Mouse (Mus musculus) kidney, embryonic 16.5 days (tissue): Measurements from ENCODE around the gene Lsm2. TPM values are rescaled to one million over a fixed set of nuclear protein-coding genes. Genes with fewer than 3 reads are reported as not detected.
"Not testable (repeated sequence)": the region's sequence is repeated elsewhere in the genome, so short reads cannot be mapped to it uniquely, and the experiment has no call there.

Source experiments
- ATAC-seq: fragments of 200-750 bp; cut with Nextera tagmentation; 2 replicates; pipeline ENCODE4 v1.8.0; 2017; ENCODE audit warnings: moderate TSS enrichment; ENCODE audit not compliant: low FRiP score, low TSS enrichment
- H3K27ac ChIP-seq: fragments of 300-500 bp; sonication (generic); 2 replicates; pipeline ENCODE4 v1.5.1; 2014; ENCODE audit warnings: low read length
- H3K27me3 ChIP-seq: fragments of 300-500 bp; sonication (generic); 2 replicates; pipeline ENCODE4 v1.6.1; 2014; ENCODE audit warnings: low read length, control low read depth, mixed read lengths; ENCODE audit not compliant: insufficient read depth
- H3K36me3 ChIP-seq: fragments of 300-500 bp; sonication (generic); 2 replicates; pipeline ENCODE4 v1.6.1; 2014; ENCODE audit warnings: low read length, control low read depth, mixed read lengths; ENCODE audit not compliant: insufficient read depth
- H3K4me1 ChIP-seq: fragments of 300-500 bp; sonication (generic); 2 replicates; pipeline ENCODE4 v1.6.1; 2014; ENCODE audit warnings: low read length, control low read depth, mixed read lengths; ENCODE audit not compliant: insufficient read depth
- H3K4me2 ChIP-seq: fragments of 300-500 bp; sonication (generic); replicated peaks from 2 replicates; pipeline ENCODE4 v1.6.1; 2014; ENCODE audit warnings: low read depth, low read length
- H3K4me3 ChIP-seq: fragments of 300-500 bp; sonication (generic); 2 replicates; pipeline ENCODE4 v1.5.1; 2014; ENCODE audit warnings: mild to moderate bottlenecking, low read length
- H3K9ac ChIP-seq: fragments of 300-500 bp; sonication (generic); replicated peaks from 2 replicates; pipeline ENCODE4 v1.6.1; 2014; ENCODE audit warnings: low read length
- H3K9me3 ChIP-seq: fragments of 300-500 bp; sonication (generic); 2 replicates; pipeline ENCODE4 v1.6.1; 2016; ENCODE audit warnings: low read length, control low read depth
- WGBS: fragments of 180-500 bp; shearing (Covaris S2); extraction: QIAGEN DNeasy Blood & Tissue Kit; methylation state at CpG from one replicate; pipeline ENCODE4 v1.1.7; 2014; 5-methylcytosine and 5-hydroxymethylcytosine counted together
- polyA plus RNA-seq: library from polyadenylated mRNA; unstranded; fragments of >200 nt; fragmentation: Nextera tagmentation; extraction: Ambion mirVana; gene quantifications from 2 replicates; pipeline ENCODE4 v1.2.1, GENCODE M21; 2015

Gene Lsm2
- polyA plus RNA-seq, 1 experiment from 2014 or later = 206 TPM

DNA sequence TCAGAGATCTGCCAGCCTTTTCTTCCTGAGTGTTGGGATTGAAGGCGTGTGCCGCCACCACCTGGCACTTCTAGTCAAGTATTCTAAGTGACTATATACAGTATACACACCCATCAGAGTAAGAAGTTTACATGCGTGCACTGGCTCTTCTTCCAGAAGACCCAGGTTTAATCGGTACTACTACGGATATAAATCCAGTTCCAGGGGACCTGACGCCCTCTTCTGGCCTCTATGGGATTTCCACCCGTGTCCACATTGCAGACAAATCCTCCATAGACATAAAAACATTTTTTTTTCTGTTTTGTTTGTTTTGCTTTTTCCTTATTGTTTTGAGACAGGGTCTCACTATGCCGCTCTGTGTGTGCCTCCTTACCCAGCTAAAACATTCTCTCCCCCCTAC is 34.1 kb upstream of the Lsm2 start:
- Histone ChIP-seq H3K9me3 (no peaks in the 10 kb centered on the region), H3K4me1 (peaks cover 9% of the 10 kb centered on the region), H3K36me3 (peaks cover 21% of the 10 kb centered on the region), H3K9ac (no peak overlapping the region), H3K4me3 (no peak overlapping the region), H3K27ac (no peak overlapping the region; the same call in 1 of the 2 replicates), H3K27me3 (no peaks in the 10 kb centered on the region), H3K4me2 (no peak overlapping the region)
- no peak for ATAC-seq
- 23% methylated on average over 8 of the region's 8 CpGs for WGBS

DNA sequence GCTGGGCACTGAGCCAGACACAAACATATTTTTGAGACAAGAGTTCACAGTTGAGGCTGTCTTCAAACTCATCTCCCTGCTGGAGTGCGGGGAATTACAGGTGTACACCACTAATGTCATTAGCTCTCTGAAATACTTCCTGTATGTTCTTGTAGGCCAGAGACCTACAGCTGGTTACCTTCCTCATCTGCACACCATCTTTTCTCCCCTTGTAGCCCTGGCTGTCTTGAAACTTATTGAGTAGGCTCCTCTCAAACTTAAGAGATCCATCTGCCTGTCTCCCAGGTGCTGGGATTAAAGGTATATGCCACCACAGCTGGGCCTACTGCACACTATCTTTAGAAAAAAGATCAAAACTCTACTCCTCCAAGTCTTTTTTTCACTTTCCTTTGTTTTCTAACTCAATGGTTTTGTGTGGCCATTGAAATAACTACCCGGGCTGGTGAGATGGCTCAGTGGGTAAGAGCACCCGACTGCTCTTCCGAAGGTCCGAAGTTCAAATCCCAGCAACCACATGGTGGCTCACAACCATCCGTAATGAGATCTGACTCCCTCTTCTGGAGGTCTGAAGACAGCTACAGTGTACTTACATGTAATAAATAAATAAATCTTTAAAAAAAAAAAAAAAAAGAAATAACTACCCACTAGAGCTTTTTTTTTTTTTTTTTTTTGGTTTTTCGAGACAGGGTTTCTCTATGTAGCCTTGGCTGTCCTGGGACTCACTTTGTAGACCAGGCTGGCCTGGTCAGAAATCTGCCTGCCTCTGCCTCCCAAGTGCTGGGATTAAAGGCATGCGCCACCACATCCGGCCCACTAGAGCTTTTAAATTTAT is 32.7 kb upstream of the Lsm2 start:
- H3K4me2 ChIP-seq, H3K4me3 ChIP-seq, H3K27me3 ChIP-seq, ATAC-seq, H3K4me1 ChIP-seq, H3K9ac ChIP-seq, H3K9me3 ChIP-seq: not testable (repeated sequence)
- Histone ChIP-seq H3K27ac (peak overlapping the region; percentile 69), H3K36me3 (peaks cover 21% of the 10 kb centered on the region)
- 57% methylated on average over 9 of the region's 9 CpGs for WGBS

DNA sequence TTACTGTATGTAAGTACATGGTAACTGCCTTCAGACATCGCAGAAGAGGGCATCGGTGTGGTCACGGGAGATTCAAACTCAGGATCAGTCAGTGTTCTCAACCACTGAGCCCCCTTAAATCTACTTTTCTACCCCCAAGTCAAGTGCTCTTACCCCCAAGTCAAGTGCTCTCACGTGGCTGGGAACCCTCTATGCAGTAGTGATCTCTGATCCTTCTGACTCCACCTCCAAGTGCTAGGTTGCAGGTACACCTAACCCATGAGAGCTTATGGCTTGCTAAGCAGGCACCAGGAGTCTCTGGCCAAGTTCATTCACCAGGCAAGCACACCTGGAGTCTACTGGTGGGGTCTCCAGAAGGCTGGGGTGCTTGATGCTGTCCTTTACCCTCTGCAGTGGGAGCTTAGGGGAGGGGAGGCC is 32.1 kb upstream of the Lsm2 start:
- Histone ChIP-seq H3K9ac (0 out of 2 replicates have a peak overlapping the region, but pooled peaks have one; percentile 15), H3K4me2 (no peak overlapping the region), H3K9me3 (no peaks in the 10 kb centered on the region), H3K27ac (no peak overlapping the region), H3K4me1 (peaks cover 9% of the 10 kb centered on the region), H3K27me3 (no peaks in the 10 kb centered on the region), H3K4me3 (no peak overlapping the region), H3K36me3 (peaks cover 21% of the 10 kb centered on the region)
- WGBS = 46% methylated on average over 4 of the region's 4 CpGs
- 0 out of 2 replicates have a peak, but pooled peaks have one; percentile 12 for ATAC-seq

DNA sequence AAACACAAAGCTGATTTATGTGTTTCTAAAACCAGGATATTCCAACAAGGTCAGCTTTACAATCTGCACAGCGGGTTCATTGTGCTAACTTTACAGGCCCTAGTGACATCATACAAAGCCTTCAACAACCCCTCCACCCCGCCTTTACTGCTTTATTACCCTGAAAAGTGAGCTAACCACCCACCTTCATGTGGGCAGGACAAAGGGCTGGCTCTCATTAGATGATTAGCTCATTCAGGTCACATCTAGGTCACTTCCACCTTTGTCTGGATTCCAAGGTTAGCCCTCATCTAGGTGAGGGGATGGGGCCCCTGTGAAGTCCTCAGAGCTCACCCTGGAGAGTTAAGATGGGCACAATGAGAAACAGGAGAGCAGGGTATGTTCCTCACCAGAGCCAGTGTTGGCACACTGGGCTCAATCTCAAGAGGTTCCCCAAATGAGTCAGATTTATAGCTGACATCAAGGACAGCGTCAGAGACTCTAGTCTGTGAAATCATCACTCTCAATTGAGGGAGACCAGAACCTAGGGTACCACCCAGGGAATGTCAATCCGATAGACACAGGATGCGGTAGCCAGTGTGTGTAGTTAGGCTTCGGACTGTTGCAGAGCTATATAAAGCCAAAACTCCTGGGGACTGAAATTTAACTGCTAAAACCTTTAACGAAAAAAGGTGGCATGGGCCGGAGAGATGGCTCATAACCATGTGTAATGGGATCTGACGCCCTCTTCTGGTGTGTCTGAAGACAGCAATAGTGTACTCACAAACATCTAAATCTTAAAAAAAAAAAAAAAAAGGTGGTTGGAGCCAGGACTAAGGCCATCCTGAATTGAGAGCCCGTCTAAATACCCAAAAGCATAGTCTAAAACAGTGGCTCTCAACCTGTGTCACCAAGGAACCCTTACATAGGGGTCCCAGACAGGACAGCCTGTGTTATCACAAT is 30.9 kb upstream of the Lsm2 start:
- Histone ChIP-seq H3K36me3 (peaks cover 21% of the 10 kb centered on the region), H3K4me2 (peak overlapping the region; percentile 71), H3K9ac (peak overlapping the region; percentile 96), H3K27ac (peak overlapping the region; percentile 89), H3K4me1 (peaks cover 9% of the 10 kb centered on the region), H3K27me3 (no peaks in the 10 kb centered on the region), H3K9me3 (no peaks in the 10 kb centered on the region), H3K4me3 (peak overlapping the region; percentile 88)
- ATAC-seq = no peak
- 16% methylated on average over 10 of the region's 10 CpGs for WGBS

DNA sequence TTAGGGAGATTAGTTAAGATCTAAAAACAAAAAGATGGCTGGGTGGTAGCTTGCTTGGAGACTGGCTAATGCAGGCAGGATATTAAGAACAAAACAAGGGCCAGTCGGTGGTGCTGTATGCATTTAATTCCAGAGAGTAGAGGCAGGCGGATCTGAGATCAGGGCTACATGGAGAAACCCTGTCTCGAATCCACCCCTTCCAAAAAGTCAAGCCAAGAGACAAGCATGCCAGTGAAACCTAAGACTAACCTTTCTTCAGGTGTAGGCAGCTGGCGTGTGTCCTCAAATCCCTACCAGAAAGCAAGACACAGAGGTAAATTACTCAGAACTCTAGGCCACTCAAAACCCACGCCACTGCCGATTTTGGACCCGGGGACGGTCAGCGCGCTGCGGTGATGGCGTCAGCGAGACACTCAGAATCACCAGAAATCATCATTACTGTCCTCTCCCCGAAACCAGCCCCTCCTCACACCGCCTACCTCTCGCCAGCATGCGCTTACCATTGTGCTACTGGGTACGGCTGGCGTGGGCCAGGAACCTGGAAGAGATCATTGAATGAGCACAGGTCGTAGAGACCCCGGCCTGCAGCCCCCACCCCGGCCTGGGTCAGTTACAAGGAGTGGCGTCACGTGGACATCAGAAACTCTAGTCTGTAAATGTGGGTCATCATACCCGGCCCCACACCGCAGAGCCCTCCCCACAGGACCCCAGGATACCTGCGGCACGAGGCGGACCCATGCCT is 29.9 kb upstream of the Lsm2 start:
- H3K4me3 ChIP-seq = peak overlapping the region; percentile 88
- peaks cover 9% of the 10 kb centered on the region for H3K4me1 ChIP-seq
- under 1% methylated on average over 29 of the region's 29 CpGs for WGBS
- H3K9me3 ChIP-seq = no peaks in the 10 kb centered on the region
- H3K36me3 ChIP-seq = peaks cover 21% of the 10 kb centered on the region
- peak; percentile 24; the same call in 1 of the 2 replicates for ATAC-seq
- H3K4me2 ChIP-seq = peak overlapping the region; percentile 71
- no peaks in the 10 kb centered on the region for H3K27me3 ChIP-seq
- H3K27ac ChIP-seq = peak overlapping the region; percentile 89
- H3K9ac ChIP-seq = peak overlapping the region; percentile 96

DNA sequence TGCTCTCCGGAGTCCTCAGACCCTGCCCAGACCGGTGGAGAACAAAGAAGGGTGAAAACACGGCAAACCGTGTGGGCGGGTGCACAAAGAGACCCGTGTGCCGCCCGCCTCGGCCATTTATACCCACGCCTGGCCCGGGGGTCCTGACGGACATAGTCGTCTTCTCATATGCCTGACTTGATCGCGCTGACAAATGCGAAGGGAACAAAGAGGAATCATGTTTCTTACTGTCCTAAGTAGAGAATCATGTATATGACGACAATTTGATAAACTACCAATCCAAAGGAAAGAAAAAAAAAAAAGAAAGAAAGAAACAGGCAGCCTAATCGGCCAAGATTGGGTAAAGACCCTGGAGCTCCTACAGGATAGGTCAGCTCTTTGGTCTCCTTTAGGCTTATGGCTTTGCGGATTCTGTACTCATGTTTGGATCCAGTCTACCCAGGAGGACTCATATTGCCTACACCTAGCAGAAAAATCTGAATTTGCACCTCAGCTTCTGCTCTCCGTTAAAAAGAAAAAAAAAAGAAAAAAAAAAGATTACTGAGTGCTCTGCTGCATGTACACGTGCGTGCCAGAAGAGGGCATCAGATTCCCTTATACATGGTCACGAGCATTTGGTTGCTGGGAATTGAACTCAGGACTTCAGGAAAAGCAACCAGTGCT is 29.2 kb upstream of the Lsm2 start:
- peaks cover 9% of the 10 kb centered on the region for H3K4me1 ChIP-seq
- 1% methylated on average over 23 of the region's 23 CpGs for WGBS
- peak overlapping the region; percentile 89 for H3K27ac ChIP-seq
- H3K9ac ChIP-seq = peak overlapping the region; percentile 96
- peaks cover 21% of the 10 kb centered on the region for H3K36me3 ChIP-seq
- no peaks in the 10 kb centered on the region for H3K9me3 ChIP-seq
- H3K4me3 ChIP-seq = peak overlapping the region; percentile 88
- ATAC-seq = peak; percentile 80
- no peaks in the 10 kb centered on the region for H3K27me3 ChIP-seq
- H3K4me2 ChIP-seq = peak overlapping the region; percentile 71

DNA sequence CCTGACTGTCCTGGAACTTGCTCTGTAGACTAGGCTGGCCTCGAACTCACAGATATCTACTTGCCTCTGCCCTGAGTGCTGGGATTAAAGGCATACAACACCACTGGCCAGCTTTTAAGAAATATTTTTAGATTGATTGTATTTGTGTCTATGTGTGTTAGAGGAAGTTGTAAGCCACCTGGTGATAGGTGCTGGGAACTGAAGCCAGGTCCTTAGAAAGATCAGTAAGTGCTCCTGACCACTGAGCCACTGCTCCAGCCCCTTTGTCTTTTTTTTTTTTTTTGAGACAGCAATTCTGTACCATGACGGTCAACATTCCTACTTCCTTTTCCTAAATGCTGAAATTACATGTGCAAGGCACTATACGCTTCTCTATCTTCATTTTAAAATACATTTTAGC is 28.4 kb upstream of the Lsm2 start:
- peaks cover 21% of the 10 kb centered on the region for H3K36me3 ChIP-seq
- H3K4me2 ChIP-seq = peak overlapping the region; percentile 71; the same call in 1 of the 2 replicates
- ATAC-seq = no peak
- no peak overlapping the region; the same call in 1 of the 2 replicates for H3K9ac ChIP-seq
- no peaks in the 10 kb centered on the region for H3K9me3 ChIP-seq
- H3K4me3 ChIP-seq = no peak overlapping the region; the same call in 1 of the 2 replicates
- 86% methylated on average over 3 of the region's 3 CpGs for WGBS
- H3K27me3 ChIP-seq = no peaks in the 10 kb centered on the region
- peaks cover 9% of the 10 kb centered on the region for H3K4me1 ChIP-seq
- no peak overlapping the region for H3K27ac ChIP-seq

DNA sequence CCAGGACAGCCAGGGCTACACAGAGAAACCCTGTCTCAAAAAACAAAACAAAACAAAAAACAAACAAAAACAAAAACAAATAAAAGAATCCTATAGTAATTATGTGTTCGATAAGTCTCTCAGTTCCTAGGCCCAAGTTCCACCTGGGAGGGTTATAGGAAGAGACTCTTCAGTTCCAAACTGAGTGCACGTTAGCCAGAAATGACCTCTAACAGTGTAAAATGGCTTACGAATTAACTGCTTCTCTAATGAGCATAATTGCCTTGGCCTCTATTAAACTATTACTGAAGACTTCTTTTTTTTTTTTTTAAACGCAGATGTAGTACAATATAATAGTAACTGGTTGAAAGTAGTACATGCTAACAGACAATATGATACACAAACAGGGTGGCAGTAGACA is 27.8 kb upstream of the Lsm2 start:
- no peak overlapping the region for H3K9ac ChIP-seq
- no peak for ATAC-seq
- H3K36me3 ChIP-seq = peaks cover 19% of the 10 kb centered on the region
- peaks cover 9% of the 10 kb centered on the region for H3K4me1 ChIP-seq
- H3K4me3 ChIP-seq = no peak overlapping the region
- no peak overlapping the region for H3K27ac ChIP-seq
- H3K4me2 ChIP-seq = no peak overlapping the region
- WGBS = 78% methylated on average over 4 of the region's 4 CpGs
- H3K9me3 ChIP-seq = no peaks in the 10 kb centered on the region
- H3K27me3 ChIP-seq = no peaks in the 10 kb centered on the region

DNA sequence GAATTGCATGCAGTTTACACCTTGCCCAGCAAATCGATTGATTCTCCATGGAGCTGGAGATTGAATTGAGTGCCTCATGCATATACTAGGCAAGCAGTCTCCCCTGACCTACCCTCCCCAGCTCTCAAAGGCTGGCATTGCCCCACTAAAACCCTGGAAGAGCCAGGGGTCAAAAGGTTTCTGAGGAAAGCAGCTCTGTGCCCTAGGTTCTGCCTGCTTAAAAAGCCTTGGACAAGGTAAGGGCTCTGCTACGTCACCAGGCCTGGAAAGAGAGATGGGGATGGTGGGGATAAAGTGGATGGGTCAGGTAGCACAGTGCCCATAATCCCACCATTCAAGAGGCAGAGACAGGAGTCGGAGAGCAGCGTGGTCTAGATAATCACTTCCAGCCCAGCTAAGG is 26.8 kb upstream of the Lsm2 start:
- H3K36me3 ChIP-seq = peaks cover 13% of the 10 kb centered on the region
- H3K9ac ChIP-seq = no peak overlapping the region
- 83% methylated on average over 4 of the region's 4 CpGs for WGBS
- no peak overlapping the region for H3K27ac ChIP-seq
- peaks cover 9% of the 10 kb centered on the region for H3K4me1 ChIP-seq
- ATAC-seq = no peak
- H3K4me3 ChIP-seq = no peak overlapping the region
- H3K4me2 ChIP-seq = no peak overlapping the region
- no peaks in the 10 kb centered on the region for H3K27me3 ChIP-seq
- no peaks in the 10 kb centered on the region for H3K9me3 ChIP-seq
